Mouse (Mus musculus) liver, postnatal 0 days (tissue): ENCODE results near the gene Sik1. TPM values are rescaled to one million over a fixed set of nuclear protein-coding genes. Genes with fewer than 3 reads are reported as not detected.
A peak's percentile ranks its signal among the peaks of the same experiment; 100 is the strongest.

Experiments
- ATAC-seq: fragments of 200-750 bp; cut with Nextera tagmentation; 2 replicates; pipeline ENCODE4 v1.8.0; 2017; ENCODE audit warnings: mild to moderate bottlenecking, moderate library complexity
- DNase-seq: peaks from one replicate; pipeline ENCODE4 v3.0.0-alpha.2; 2016
- H3K27ac ChIP-seq: fragments of 300-500 bp; sonication (generic); 2 replicates; pipeline ENCODE4 v1.5.1; 2014; ENCODE audit warnings: antibody characterized with exemption, moderate library complexity, mild to moderate bottlenecking, low read depth
- H3K27me3 ChIP-seq: fragments of 300-500 bp; sonication (generic); 2 replicates; pipeline ENCODE4 v1.6.1; 2014; ENCODE audit warnings: low read length, control low read depth, mixed read lengths; ENCODE audit not compliant: insufficient read depth
- H3K36me3 ChIP-seq: fragments of 300-500 bp; sonication (generic); replicated peaks from 2 replicates; pipeline ENCODE4 v1.6.1; 2014; ENCODE audit warnings: mild to moderate bottlenecking, control low read depth, low read length, moderate library complexity, mixed read lengths; ENCODE audit not compliant: insufficient read depth
- H3K4me1 ChIP-seq: fragments of 300-500 bp; sonication (generic); 2 replicates; pipeline ENCODE4 v1.6.1; 2014; ENCODE audit warnings: antibody characterized with exemption, mild to moderate bottlenecking, control low read depth; ENCODE audit not compliant: insufficient read depth
- H3K4me2 ChIP-seq: fragments of 300-500 bp; sonication (generic); 2 replicates; pipeline ENCODE4 v1.6.1; 2014; ENCODE audit warnings: low read depth, mild to moderate bottlenecking, low read length, moderate library complexity, mixed read lengths
- H3K4me3 ChIP-seq: fragments of 300-500 bp; sonication (generic); 2 replicates; pipeline ENCODE4 v1.5.1; 2014; ENCODE audit warnings: low read depth, low read length
- H3K9ac ChIP-seq: fragments of 300-500 bp; sonication (generic); replicated peaks from 2 replicates; pipeline ENCODE4 v1.6.1; 2014; ENCODE audit warnings: mild to moderate bottlenecking, moderate library complexity
- H3K9me3 ChIP-seq: fragments of 300-500 bp; sonication (generic); 2 replicates; pipeline ENCODE4 v1.6.1; 2016; ENCODE audit warnings: mild to moderate bottlenecking, control low read depth, low read length, mixed read lengths
- CTCF ChIP-seq: sonication (generic); IDR thresholded peaks from 2 replicates; pipeline ENCODE4 v1.5.1; 2016; ENCODE audit warnings: antibody characterized with exemption, low read depth
- EP300 ChIP-seq: IDR thresholded peaks from 2 replicates; pipeline ENCODE4 v1.6.1; 2016; ENCODE audit warnings: antibody characterized with exemption, low read depth, mild to moderate bottlenecking
- WGBS: fragments of 180-500 bp; shearing (Covaris S2); extraction: QIAGEN DNeasy Blood & Tissue Kit; methylation state at CpG from one replicate; pipeline ENCODE4 v1.1.7; 2014; ENCODE audit not compliant: insufficient replicate concordance; 5-methylcytosine and 5-hydroxymethylcytosine counted together
- polyA plus RNA-seq: library from polyadenylated mRNA; unstranded; fragments of >200 nt; fragmentation: Nextera tagmentation; extraction: Ambion mirVana; gene quantifications from 2 replicates; pipeline ENCODE4 v1.2.1, GENCODE M21; 2015

The Sik1 gene
- polyA plus RNA-seq, 1 experiment from 2014 or later: 7.8 TPM

DNA sequence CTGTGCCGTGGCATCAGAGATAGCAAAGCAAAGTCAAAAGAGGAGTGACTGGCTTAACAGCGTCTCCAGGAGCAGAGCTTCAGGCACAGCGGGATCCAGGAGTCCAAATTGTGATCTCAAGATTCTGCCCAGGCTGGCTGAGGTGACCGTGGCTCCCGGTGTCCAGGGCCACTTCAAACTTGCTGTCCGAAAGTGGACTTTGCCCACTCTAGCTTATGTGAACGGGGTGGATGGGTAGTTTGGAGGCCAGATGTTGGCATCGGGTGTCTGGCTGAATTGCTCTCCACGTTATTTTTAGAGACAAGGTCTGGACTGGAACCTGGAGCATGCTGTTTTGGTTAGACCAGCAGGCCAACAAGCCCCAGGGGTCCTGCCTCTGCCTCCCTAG is 23.0 kb downstream of the Sik1 start:
- 0 out of 2 replicates have a peak overlapping the region, but pooled peaks have one; percentile 89 for H3K27ac ChIP-seq
- WGBS: 59% methylated on average over 9 of the region's 9 CpGs
- H3K9ac ChIP-seq: no peak overlapping the region

DNA sequence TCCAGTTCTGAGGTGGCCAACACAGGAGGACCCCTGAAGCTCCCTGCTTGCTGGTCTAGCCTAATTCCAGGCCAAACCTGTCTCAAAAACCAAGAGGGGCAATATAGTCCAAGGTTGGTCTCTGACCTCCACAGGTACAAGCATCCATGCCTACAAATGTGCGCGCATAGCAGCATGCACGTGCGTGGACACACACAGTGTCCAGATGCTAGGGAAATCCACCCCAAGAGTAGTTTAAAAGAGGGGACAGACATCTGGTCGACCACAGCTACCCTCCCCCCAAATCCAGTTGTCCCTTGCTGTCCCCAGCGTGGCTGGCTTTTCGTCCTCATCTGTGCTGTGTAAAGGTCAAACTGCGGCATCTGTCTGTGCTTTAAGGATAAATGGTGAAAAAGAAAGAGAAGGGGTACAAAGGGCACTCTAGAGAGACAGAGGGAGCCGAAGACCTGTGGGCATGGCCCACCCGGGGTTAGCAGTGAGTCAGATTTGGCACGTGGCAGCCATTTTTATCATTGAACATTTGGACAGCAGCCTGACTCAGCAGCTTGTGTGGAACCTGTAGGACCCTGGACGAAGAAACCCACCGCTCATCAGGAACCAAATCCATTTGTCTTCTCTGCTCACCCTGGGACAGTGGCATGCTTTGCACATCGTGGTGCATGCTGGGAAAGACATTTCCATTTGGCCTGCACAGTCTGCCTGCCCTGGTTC is 23.6 kb downstream of the Sik1 start:
- 68% methylated on average over 14 of the region's 14 CpGs for WGBS

More for the DNA sequence above, 23.0 kb downstream of the Sik1 start:
- ATAC-seq (no peak), DNase-seq (no peak)
- Histone ChIP-seq H3K9me3 (no peaks in the 10 kb centered on the region), H3K4me3 (no peak overlapping the region), H3K27me3 (no peaks in the 10 kb centered on the region), H3K4me1 (peaks cover 63% of the 10 kb centered on the region), H3K36me3 (no peaks in the 10 kb centered on the region), H3K4me2 (no peak overlapping the region)
- TF ChIP-seq EP300 (no peak), CTCF (no peak)

DNA sequence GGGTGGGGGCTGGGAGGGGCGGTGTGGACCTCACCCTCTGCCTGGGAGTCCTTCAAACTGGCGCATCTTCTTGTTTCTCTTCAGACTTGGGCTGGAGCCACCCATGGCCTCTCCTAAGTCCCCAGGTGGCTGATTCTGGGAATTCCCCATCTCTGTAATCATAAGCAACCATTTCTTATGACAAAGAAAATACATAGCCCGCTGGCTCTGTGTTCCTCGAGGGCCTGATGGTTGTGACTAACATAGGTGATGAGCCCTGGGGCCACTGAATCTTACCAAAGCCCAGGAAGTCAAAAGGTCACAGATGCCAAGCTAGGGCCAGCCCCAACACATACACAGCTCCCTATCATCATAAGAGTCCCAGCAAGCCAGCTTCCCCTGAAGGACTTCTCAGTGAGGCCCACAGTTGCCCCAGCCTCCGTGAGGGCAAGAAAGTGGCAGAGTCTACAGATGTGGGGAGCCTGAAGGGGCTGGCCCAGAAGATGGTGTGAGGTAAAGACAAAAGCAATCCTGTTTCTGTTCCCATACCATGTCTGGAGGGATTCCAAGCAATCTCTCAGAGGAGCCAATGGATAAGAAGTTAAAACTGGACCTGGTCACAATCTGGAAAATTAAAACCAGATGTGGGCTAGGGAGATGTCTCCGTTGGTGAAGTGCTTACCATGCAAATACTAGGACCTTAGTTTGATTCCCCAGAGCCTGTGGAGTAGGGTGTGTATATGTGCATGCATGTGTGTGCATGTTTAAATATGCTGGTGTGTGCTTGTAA is 24.3 kb downstream of the Sik1 start:
- Histone ChIP-seq H3K9me3 (no peaks in the 10 kb centered on the region), H3K27ac (peak overlapping the region; percentile 1; the same call in 1 of the 2 replicates), H3K4me3 (no peak overlapping the region), H3K36me3 (no peaks in the 10 kb centered on the region), H3K27me3 (no peaks in the 10 kb centered on the region), H3K9ac (no peak overlapping the region), H3K4me1 (peaks cover 64% of the 10 kb centered on the region), H3K4me2 (no peak overlapping the region)
- 62% methylated on average over 6 of the region's 6 CpGs for WGBS
- DNase-seq (no peak), ATAC-seq (no peak)
- no peak for TF ChIP-seq CTCF
- no peak for TF ChIP-seq EP300

More for the DNA sequence above, 23.6 kb downstream of the Sik1 start:
- H3K4me3 ChIP-seq: no peak overlapping the region
- TF ChIP-seq CTCF: no peak
- TF ChIP-seq EP300: no peak
- ATAC-seq (no peak), DNase-seq (no peak)
- no peaks in the 10 kb centered on the region for H3K9me3 ChIP-seq
- H3K9ac ChIP-seq: no peak overlapping the region
- H3K4me2 ChIP-seq: no peak overlapping the region
- no peak overlapping the region for H3K27ac ChIP-seq
- no peaks in the 10 kb centered on the region for H3K36me3 ChIP-seq
- H3K27me3 ChIP-seq: no peaks in the 10 kb centered on the region
- H3K4me1 ChIP-seq: peaks cover 65% of the 10 kb centered on the region

DNA sequence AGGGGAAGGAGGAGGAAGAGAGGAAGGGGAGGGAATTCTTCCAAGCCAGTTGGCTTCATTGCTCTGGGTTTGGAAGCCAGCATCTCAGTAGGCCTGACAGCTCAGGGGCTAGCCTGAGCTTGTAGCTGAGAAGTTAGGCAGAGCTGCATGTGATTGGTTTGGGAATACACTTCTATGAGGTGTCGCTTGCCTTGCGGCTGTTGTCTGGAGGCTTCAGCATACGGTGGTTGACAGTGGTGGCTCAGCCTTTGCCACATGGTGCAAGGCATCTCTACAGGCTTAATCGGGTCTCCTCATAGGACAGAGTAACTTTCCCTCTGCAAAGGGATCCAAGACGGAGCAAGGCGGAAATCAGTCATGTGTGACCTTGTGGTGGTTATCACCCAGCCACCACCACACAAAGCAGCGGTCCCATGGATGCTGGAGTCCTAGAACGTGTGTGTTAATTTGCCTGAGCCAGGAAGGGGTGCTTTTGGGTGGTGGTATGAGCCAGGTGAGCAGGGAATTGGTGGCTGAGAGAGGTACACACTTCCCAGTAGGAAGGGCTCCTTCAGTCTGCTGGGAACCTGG is 25.0 kb downstream of the Sik1 start:
- H3K4me2 ChIP-seq: no peak overlapping the region
- H3K9ac ChIP-seq: no peak overlapping the region
- H3K9me3 ChIP-seq: no peaks in the 10 kb centered on the region
- DNase-seq: no peak
- H3K4me3 ChIP-seq: no peak overlapping the region
- no peaks in the 10 kb centered on the region for H3K27me3 ChIP-seq
- WGBS: 82% methylated on average over 8 of the region's 8 CpGs
- no peak for TF ChIP-seq EP300
- TF ChIP-seq CTCF: no peak
- peaks cover 60% of the 10 kb centered on the region for H3K4me1 ChIP-seq
- no peak for ATAC-seq
- H3K36me3 ChIP-seq: no peaks in the 10 kb centered on the region
- H3K27ac ChIP-seq: no peak overlapping the region

DNA sequence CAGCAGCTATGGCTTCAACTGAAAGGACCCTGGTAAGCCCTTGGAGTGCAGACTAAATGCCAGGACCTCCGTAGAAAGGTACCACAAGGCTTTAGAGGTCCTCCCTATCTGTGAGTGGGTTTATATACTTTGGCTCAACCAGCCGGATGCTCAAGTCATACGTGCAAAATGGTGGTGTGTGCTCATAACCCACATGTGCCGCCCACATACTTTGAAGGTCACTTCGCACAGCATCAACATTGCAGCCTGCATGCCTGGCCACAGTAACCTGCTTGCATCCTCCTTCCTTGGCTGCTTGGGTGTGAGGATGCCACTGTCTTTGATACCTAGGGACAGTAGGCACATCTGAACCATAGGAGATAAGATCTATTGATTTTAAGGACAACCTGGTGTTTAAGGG is 26.7 kb downstream of the Sik1 start:
- TF ChIP-seq CTCF (no peak), EP300 (no peak)
- Histone ChIP-seq H3K4me3 (no peak overlapping the region), H3K9me3 (no peaks in the 10 kb centered on the region), H3K27ac (0 out of 2 replicates have a peak overlapping the region, but pooled peaks have one; percentile 16), H3K9ac (no peak overlapping the region), H3K4me2 (no peak overlapping the region), H3K36me3 (no peaks in the 10 kb centered on the region), H3K4me1 (peaks cover 48% of the 10 kb centered on the region), H3K27me3 (no peaks in the 10 kb centered on the region)
- ATAC-seq (no peak), DNase-seq (no peak)
- WGBS: 74% methylated on average over 5 of the region's 5 CpGs

DNA sequence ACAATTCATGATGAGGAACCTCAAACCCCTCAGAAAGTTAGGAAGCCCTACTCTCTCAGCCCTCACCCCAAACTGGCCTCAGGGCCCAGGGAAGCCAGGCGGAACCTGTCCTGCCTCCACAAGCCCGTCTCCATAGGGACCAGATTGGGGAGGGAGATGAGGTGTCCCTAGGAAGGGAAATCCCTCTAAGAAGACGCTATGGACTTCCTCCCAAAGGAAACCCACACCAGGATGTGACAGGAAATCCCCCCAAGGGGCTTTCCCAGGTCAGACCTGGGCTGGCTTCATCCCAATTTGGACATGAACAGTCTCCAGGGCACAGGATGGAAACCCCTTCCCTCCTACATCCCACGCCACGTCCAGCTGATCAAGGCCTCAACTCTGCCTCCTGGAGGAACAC is 27.5 kb downstream of the Sik1 start:
- H3K9ac ChIP-seq: no peak overlapping the region
- H3K9me3 ChIP-seq: no peaks in the 10 kb centered on the region
- DNase-seq (no peak), ATAC-seq (no peak)
- peaks cover 40% of the 10 kb centered on the region for H3K4me1 ChIP-seq
- H3K4me2 ChIP-seq: no peak overlapping the region
- H3K4me3 ChIP-seq: no peak overlapping the region
- 63% methylated on average over 5 of the region's 5 CpGs for WGBS
- H3K36me3 ChIP-seq: no peaks in the 10 kb centered on the region
- TF ChIP-seq EP300 (no peak), CTCF (0 out of 2 replicates have a peak, but pooled peaks have one; percentile 21)
- no peaks in the 10 kb centered on the region for H3K27me3 ChIP-seq
- 0 out of 2 replicates have a peak overlapping the region, but pooled peaks have one; percentile 16 for H3K27ac ChIP-seq
